Mouse (Mus musculus) neural tube, embryonic 14.5 days (tissue): ENCODE results near the gene Limk1. TPM values are rescaled to one million over a fixed set of nuclear protein-coding genes. Genes with fewer than 3 reads are reported as not detected.

Source experiments
- ATAC-seq: fragments of 200-750 bp; cut with Nextera tagmentation; 2 replicates; pipeline ENCODE4 v1.8.0; 2017; ENCODE audit warnings: low read depth, mild to moderate bottlenecking, moderate TSS enrichment, moderate library complexity
- H3K27ac ChIP-seq: fragments of 300-500 bp; sonication (generic); 2 replicates; pipeline ENCODE4 v1.5.1; 2014; ENCODE audit warnings: low read depth, mild to moderate bottlenecking, control low read depth, low read length, moderate library complexity, mixed read lengths
- H3K27me3 ChIP-seq: fragments of 300-500 bp; sonication (generic); 2 replicates; pipeline ENCODE4 v1.6.1; 2014; ENCODE audit warnings: low read length; ENCODE audit not compliant: control insufficient read depth, insufficient read depth
- H3K36me3 ChIP-seq: fragments of 300-500 bp; sonication (generic); 2 replicates; pipeline ENCODE4 v1.6.1; 2014; ENCODE audit warnings: low read length, mixed read lengths; ENCODE audit not compliant: control insufficient read depth, insufficient read depth
- H3K4me1 ChIP-seq: fragments of 300-500 bp; sonication (generic); 2 replicates; pipeline ENCODE4 v1.6.1; 2014; ENCODE audit warnings: low read length; ENCODE audit not compliant: control insufficient read depth, insufficient read depth
- H3K4me2 ChIP-seq: fragments of 300-500 bp; sonication (generic); 2 replicates; pipeline ENCODE4 v1.6.1; 2014; ENCODE audit warnings: mild to moderate bottlenecking, low read depth, low read length, control low read depth
- H3K4me3 ChIP-seq: fragments of 300-500 bp; sonication (generic); 2 replicates; pipeline ENCODE4 v1.5.1; 2014; ENCODE audit warnings: low read depth, low read length, control low read depth, mixed read lengths
- H3K9ac ChIP-seq: fragments of 300-500 bp; sonication (generic); replicated peaks from 2 replicates; pipeline ENCODE4 v1.6.1; 2014; ENCODE audit warnings: low read depth, mild to moderate bottlenecking, control low read depth, low read length, mixed read lengths
- H3K9me3 ChIP-seq: fragments of 300-500 bp; sonication (generic); 2 replicates; pipeline ENCODE4 v1.6.1; 2016; ENCODE audit warnings: low read length; ENCODE audit not compliant: control insufficient read depth
- WGBS: fragments of 180-500 bp; shearing (Covaris S2); extraction: QIAGEN DNeasy Blood & Tissue Kit; methylation state at CpG from one replicate; pipeline ENCODE4 v1.1.7; 2014; 5-methylcytosine and 5-hydroxymethylcytosine counted together
- polyA plus RNA-seq: library from polyadenylated mRNA; unstranded; fragments of >200 nt; fragmentation: Nextera tagmentation; extraction: Ambion mirVana; gene quantifications from 2 replicates; pipeline ENCODE4 v1.2.1, GENCODE M21; 2014

The Limk1 gene
- polyA plus RNA-seq, 1 experiment from 2014 or later = 28.0 TPM

DNA sequence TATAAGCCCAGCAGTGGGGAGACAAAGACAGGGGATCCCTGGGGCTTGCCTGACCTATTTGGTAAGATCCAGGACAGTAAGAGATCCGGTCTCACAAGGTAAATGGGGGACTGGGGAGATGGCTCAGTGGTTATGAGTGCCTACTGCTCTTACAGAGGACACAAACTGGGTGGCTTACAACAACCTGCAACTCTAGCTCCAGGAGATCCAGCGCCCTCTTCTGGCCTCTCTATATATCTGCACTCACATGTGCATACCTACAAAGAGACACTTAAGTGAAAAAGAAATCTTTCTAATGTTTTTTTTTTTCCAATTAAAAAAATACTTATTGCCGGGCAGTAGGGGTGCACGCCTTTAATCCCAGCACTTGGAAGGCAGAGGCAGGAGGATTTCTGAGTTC is 41.9 kb downstream of the Limk1 start:
- H3K4me2 ChIP-seq = no peak overlapping the region
- no peak overlapping the region for H3K27ac ChIP-seq
- H3K27me3 ChIP-seq = no peaks in the 10 kb centered on the region
- WGBS = 76% methylated on average over 4 of the region's 4 CpGs
- no peak for ATAC-seq
- no peaks in the 10 kb centered on the region for H3K9me3 ChIP-seq
- H3K4me1 ChIP-seq = no peaks in the 10 kb centered on the region
- H3K36me3 ChIP-seq = no peaks in the 10 kb centered on the region
- no peak overlapping the region for H3K4me3 ChIP-seq
- no peak overlapping the region for H3K9ac ChIP-seq

GRCm38 (mm10) chr5:134644643-134645118 is 43.7 kb downstream of the Limk1 start:
- 79% methylated on average over 8 of the region's 8 CpGs for WGBS

DNA sequence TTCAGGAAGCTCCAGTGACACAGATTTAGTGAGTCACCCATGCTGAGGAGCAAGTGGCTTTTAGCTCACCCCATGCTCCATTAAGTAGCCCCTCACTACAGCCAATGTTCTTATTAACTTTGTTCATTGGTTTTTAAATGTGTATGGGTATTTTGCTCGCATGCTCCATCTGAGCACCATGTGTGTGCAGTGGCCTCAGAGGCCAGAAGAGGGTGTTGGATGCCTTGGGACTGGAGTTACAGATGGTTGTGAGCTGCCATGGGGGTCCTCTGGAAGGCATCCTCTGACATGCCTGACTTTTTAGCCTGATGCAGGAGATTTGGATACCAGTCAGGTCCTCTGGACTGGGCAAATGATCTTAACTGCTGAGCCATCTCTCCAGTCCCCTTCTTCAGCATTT is 44.3 kb downstream of the Limk1 start:
- 74% methylated on average over 1 of the region's 1 CpGs for WGBS
- Histone ChIP-seq H3K36me3 (no peaks in the 10 kb centered on the region), H3K4me3 (no peak overlapping the region), H3K27ac (no peak overlapping the region), H3K4me2 (no peak overlapping the region), H3K27me3 (no peaks in the 10 kb centered on the region), H3K9ac (no peak overlapping the region), H3K4me1 (peaks cover 3% of the 10 kb centered on the region; the same call in 1 of the 2 replicates), H3K9me3 (no peaks in the 10 kb centered on the region)
- ATAC-seq = no peak

More at GRCm38 (mm10) chr5:134644643-134645118, 43.7 kb downstream of the Limk1 start:
- Histone ChIP-seq H3K9me3 (no peaks in the 10 kb centered on the region), H3K27ac (no peak overlapping the region), H3K4me3 (no peak overlapping the region), H3K9ac (no peak overlapping the region), H3K27me3 (no peaks in the 10 kb centered on the region), H3K4me2 (no peak overlapping the region), H3K4me1 (peaks cover 3% of the 10 kb centered on the region; the same call in 1 of the 2 replicates), H3K36me3 (no peaks in the 10 kb centered on the region)
- ATAC-seq = no peak

- 82% methylated on average over 3 of the region's 3 CpGs for WGBS
- H3K4me2 ChIP-seq = no peak overlapping the region
- H3K27me3 ChIP-seq = no peaks in the 10 kb centered on the region
- no peak overlapping the region for H3K4me3 ChIP-seq
- peaks cover 4% of the 10 kb centered on the region; the same call in 1 of the 2 replicates for H3K36me3 ChIP-seq
- peaks cover 14% of the 10 kb centered on the region for H3K4me1 ChIP-seq
- ATAC-seq = no peak
- no peaks in the 10 kb centered on the region for H3K9me3 ChIP-seq
- no peak overlapping the region for H3K27ac ChIP-seq
- no peak overlapping the region for H3K9ac ChIP-seq
These were observed 48.0 kb downstream of the Limk1 start for GRCm38 (mm10) chr5:134640371-134640770.

DNA sequence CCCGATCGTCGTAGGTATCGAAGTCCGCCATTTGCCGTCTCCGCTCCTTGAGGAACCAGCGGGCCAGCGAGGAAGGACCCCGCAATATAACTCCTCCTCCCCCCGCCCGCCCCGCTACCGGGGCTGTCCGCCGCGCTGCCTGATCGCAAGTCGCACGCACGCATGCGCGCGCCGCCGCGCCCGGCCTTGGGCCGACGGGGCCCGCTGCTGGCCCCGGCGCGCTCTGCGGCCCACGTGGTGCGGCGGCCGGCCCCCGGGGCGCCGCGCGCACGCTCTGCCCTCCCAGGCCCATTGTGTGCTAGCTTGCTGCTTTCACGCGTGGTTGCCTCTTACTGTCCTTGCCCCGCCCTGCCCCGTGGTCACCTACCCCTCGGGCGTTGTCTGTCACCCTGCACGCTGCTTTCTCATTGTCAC is 49.1 kb downstream of the Limk1 start, which contains the start of gene Eif4h:
Eif4h (minus strand) TSS at position 222 of the 414 bp plus-strand sequence.
- WGBS = under 1% methylated on average over 49 of the region's 52 CpGs
- H3K27me3 ChIP-seq = no peaks in the 10 kb centered on the region

DNA sequence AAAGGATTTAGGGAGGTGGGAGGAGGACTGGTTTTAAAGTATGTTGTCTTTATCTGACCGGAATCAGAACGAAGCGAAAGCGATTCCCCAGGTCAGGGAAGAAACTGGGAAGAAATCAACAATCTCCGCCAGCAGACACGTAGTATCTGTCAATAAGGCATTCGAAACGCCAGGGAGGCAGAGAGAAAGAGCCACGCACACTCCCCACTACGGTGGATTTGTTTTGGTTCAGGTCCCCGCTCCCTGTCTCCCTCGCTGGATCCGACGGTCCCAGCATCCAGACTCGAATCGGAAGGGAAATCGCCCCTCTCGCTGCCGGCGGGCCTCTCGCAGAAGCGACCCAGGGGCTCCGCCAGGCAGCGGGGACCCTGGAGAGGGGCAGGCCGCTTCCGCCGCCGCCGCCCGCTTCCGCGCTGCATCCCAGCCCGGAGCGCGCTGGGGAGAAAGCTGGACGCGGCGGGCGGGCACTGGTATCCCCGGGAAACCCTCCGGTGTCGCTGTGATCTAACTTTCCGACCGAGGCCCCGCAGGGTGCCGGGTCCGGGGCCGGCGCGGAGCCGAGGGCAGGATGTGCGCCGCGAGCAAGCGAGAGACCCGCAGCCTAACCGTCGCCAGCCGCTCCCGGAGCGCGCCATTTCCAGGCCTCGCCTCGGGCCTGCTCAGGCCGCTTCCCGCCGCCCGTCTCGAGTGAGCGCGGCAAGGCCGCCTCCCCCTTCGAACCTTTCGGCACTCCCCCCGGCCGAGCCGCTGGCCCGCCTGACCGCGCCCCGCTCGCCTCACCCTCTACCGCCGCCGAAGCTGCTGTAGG is 49.7 kb downstream of the Limk1 start:
- Histone ChIP-seq H3K27ac (peak overlapping the region; percentile 93), H3K4me3 (peak overlapping the region; percentile 99), H3K4me2 (peak overlapping the region; percentile 88), H3K4me1 (peaks cover 14% of the 10 kb centered on the region), H3K27me3 (no peaks in the 10 kb centered on the region), H3K36me3 (peaks cover 4% of the 10 kb centered on the region; the same call in 1 of the 2 replicates), H3K9me3 (no peaks in the 10 kb centered on the region), H3K9ac (peak overlapping the region; percentile 97)
- under 1% methylated on average over 79 of the region's 85 CpGs for whole genome bisulfite sequencing
- ATAC-seq = peak; percentile 77

More for the DNA sequence above, 49.1 kb downstream of the Limk1 start, which contains the start of gene Eif4h:
- Histone ChIP-seq H3K36me3 (peaks cover 4% of the 10 kb centered on the region; the same call in 1 of the 2 replicates), H3K27ac (peak within 1 kb of the TSS; percentile 93), H3K4me3 (peak within 1 kb of the TSS; percentile 99), H3K9ac (peak within 1 kb of the TSS; percentile 97), H3K9me3 (no peaks in the 10 kb centered on the region), H3K4me1 (peaks cover 14% of the 10 kb centered on the region), H3K4me2 (peak within 1 kb of the TSS; percentile 88)
- peak; percentile 95 for ATAC-seq

GRCm38 (mm10) chr5:134637820-134638367 is 50.5 kb downstream of the Limk1 start:
- Histone ChIP-seq H3K36me3 (peaks cover 4% of the 10 kb centered on the region; the same call in 1 of the 2 replicates), H3K27me3 (no peaks in the 10 kb centered on the region), H3K9ac (peak overlapping the region; percentile 97), H3K9me3 (no peaks in the 10 kb centered on the region), H3K4me3 (peak overlapping the region; percentile 99), H3K4me2 (peak overlapping the region; percentile 88), H3K27ac (no peak overlapping the region), H3K4me1 (peaks cover 16% of the 10 kb centered on the region)
- WGBS = 36% methylated on average over 5 of the region's 5 CpGs
- ATAC-seq = no peak

GRCm38 (mm10) chr5:134632841-134633240 is 55.6 kb downstream of the Limk1 start:
- peaks cover 7% of the 10 kb centered on the region; the same call in 1 of the 2 replicates for H3K36me3 ChIP-seq
- no peaks in the 10 kb centered on the region for H3K27me3 ChIP-seq
- ATAC-seq = no peak
- H3K4me1 ChIP-seq = peaks cover 8% of the 10 kb centered on the region
- no peaks in the 10 kb centered on the region for H3K9me3 ChIP-seq
- H3K4me2 ChIP-seq = no peak overlapping the region
- no peak overlapping the region for H3K4me3 ChIP-seq
- H3K27ac ChIP-seq = no peak overlapping the region
- no peak overlapping the region for H3K9ac ChIP-seq
- 66% methylated on average over 2 of the region's 2 CpGs for WGBS

DNA sequence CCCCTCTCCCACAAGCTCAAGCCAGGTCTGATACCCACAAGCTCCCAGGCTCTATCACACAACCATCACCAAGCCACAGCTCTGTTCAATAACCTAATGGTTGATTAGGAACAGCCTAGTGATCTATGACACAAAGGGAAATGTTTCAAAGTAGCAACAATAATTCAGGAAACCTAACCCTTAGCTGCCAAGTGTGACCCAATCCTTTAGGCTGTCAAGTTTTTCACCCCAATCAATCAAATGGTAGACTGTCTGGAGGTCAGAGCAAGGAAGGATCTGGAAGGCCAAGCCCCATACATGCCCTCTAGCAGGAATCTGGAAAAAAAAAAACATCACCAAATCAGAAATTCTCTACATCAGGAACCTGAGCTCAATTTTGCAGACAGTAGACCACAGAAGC is 57.6 kb downstream of the Limk1 start:
- no peak overlapping the region for H3K27ac ChIP-seq
- no peak for ATAC-seq
- H3K27me3 ChIP-seq = no peaks in the 10 kb centered on the region
- H3K4me3 ChIP-seq = no peak overlapping the region
- H3K36me3 ChIP-seq = peaks cover 24% of the 10 kb centered on the region
- H3K4me1 ChIP-seq = peaks cover 3% of the 10 kb centered on the region; the same call in 1 of the 2 replicates
- H3K9me3 ChIP-seq = no peaks in the 10 kb centered on the region
- no peak overlapping the region for H3K9ac ChIP-seq
- H3K4me2 ChIP-seq = no peak overlapping the region
